Mouse (Mus musculus): ENCODE data around the gene Alg12. TPM values are rescaled to one million over a fixed set of nuclear protein-coding genes. Genes with fewer than 3 reads are reported as not detected.
A peak's percentile ranks its signal among the peaks of the same experiment; 100 is the strongest.

The Alg12 gene
- polyA plus RNA-seq (2011; ENCODE audit: insufficient read depth, insufficient read length, low read depth, missing spikeins): 10.0 and 13.2 TPM in 2 replicates

DNA sequence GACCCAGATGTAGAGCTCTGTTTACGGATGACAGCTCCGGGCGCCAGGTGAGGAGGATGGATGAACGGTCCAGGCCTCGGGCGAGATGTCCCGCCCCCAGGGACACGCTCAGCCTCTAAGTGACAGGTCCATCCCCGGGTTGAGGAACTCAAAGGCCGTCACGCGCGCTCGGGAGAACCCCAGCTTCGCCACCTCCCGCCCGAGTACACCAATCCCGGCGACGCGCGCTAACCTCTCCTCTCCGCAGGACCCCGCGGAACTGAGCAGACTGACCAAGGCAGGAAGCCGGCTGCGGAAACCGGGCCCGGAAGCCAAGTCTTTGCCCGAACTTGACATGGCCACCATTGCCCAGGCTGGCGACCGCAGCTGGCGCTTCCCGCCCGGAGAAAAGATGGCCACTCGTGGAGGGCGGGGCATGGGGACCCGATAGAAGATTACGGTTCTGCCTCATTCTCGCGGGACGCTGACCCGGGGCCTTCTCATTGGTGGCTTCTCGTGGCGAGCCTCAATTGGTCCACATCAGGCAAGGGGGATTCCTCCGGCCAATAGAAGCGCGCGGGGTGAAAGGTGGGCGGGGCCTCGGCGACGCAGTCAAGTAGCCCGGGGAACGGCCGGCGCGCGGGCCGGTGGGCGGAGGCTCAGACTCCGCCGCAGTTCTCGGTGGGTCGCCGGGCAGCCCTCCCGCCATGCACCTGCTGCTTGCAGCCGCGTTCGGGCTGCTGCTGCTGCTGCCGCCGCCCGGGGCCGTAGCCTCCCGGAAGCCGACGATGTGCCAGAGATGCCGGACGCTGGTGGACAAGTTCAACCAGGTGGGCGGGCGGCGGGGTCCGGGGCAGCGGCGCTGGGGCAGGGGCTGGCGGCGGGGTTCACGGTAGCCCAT is at the start of gene Alg12, which contains the start of gene Creld2:
TSS of gene Alg12 (minus strand) at position 293 of the 880 bp plus-strand sequence.
TSS of gene Creld2 (plus strand) at position 621 of the 880 bp plus-strand sequence.
- peak; percentile 46 for TF ChIP-seq POLR2A (IDR thresholded peaks at IDR 0.05; ENCODE audit: insufficient read depth, low read length)
- no peak for TF ChIP-seq CTCF (IDR thresholded peaks at IDR 0.05; ENCODE audit: low read depth, low read length)
- TF ChIP-seq EP300 (IDR thresholded peaks at IDR 0.05; ENCODE audit: insufficient read depth, low read depth, low read length): no peak
- Histone ChIP-seq H3K9me3 (replicated peaks; ENCODE audit: control insufficient read depth, insufficient read depth, low read length, poor library complexity, severe bottlenecking) (no peaks in the 10 kb centered on the region), H3K36me3 (ENCODE audit: control insufficient read depth, insufficient read depth, low read length, poor library complexity, severe bottlenecking) (no peaks in the 10 kb centered on the region), H3K4me1 (ENCODE audit: control insufficient read depth, insufficient read depth, low read length) (no peaks in the 10 kb centered on the region), H3K4me3 (ENCODE audit: low read depth, low read length) (peak within 1 kb of the TSS; percentile 80), H3K27me3 (ENCODE audit: control insufficient read depth, insufficient read depth, low read length, poor library complexity, severe bottlenecking) (no peaks in the 10 kb centered on the region), H3K27ac (ENCODE audit: insufficient read depth, low read length) (no peak within 1 kb of the TSS), H3K9ac (ENCODE audit: low read depth, poor library complexity, severe bottlenecking) (peak within 1 kb of the TSS; percentile 72)

DNA sequence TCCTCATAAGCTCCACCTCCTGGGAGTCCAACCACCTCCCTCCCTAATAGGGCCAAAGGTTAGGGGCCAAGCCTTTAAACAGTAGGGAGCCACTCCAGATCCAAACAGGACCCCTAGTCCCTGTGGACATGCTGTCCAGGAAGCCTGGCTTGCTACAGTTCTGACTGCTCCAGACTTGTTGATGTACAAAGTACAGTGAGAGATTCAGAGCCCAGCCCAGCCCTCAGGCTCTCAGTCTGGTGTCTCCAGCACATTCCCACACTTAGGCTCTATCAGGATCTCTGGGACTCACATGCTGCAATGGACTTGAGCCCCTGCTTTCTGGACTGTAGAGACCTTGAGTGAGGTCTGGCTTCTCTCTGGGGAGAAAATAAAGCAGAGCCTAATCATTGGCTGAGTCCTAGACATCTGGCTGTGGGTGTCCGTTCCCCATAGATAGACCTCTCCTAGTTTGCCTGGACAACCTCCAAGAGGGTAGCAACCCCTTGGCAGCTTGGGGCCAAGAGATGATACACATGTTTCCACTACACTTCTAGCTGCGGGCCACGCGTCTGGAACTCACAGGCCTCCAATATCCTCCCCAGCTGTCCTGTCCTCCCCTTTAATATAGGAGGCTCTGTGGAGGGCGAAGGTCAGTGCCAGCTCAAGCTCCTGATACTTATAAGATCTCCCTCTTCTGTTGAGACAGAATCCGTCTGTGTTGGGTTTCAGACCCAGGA is 49.1 kb upstream of the Alg12 start:
- H3K36me3 ChIP-seq (ENCODE audit: control insufficient read depth, insufficient read depth, low read length, poor library complexity, severe bottlenecking): peaks cover 23% of the 10 kb centered on the region
- H3K27ac ChIP-seq (ENCODE audit: insufficient read depth, low read length): peak overlapping the region; percentile 99
- no peak overlapping the region for H3K4me3 ChIP-seq (ENCODE audit: low read depth, low read length)
- TF ChIP-seq CTCF (IDR thresholded peaks at IDR 0.05; ENCODE audit: low read depth, low read length) (no peak), EP300 (IDR thresholded peaks at IDR 0.05; ENCODE audit: insufficient read depth, low read depth, low read length) (peak; percentile 81)
- H3K9me3 ChIP-seq (replicated peaks; ENCODE audit: control insufficient read depth, insufficient read depth, low read length, poor library complexity, severe bottlenecking): peaks cover 9% of the 10 kb centered on the region; the same call in 1 of the 2 replicates
- no peak overlapping the region for H3K9ac ChIP-seq (ENCODE audit: low read depth, poor library complexity, severe bottlenecking)
- peaks cover 10% of the 10 kb centered on the region for H3K4me1 ChIP-seq (ENCODE audit: control insufficient read depth, insufficient read depth, low read length)
- H3K27me3 ChIP-seq (ENCODE audit: control insufficient read depth, insufficient read depth, low read length, poor library complexity, severe bottlenecking): no peaks in the 10 kb centered on the region

DNA sequence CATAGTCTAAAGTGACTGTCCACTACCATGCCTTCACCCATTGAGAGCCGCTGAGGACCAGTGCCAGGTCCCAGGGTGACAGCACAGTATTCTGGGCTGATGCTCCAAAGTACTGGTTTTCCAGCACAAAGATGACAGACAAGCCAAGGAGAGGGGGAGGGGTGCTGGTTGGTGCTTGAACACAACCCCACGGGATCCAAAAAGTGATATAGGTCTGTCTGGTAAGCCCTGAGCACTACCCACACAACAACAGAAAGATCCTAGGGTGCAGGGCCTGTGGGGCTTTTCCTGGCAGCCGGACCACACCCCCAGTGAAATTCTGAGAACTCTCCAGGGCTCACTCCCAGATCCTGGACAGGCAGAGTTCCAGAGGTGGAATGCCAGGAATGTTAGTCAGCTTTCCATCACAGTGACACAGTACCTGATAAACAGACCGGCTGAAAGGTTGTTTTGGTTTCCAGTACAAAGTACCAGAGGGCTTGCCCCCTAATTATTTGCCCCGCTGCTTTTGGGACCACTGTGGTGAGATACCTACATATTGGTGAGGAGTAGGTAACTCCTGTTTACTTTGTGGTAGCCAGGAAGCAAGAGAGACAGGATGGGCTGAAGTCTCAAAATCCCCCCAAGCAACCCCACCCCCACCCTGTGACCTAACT is 48.4 kb upstream of the Alg12 start:
- Histone ChIP-seq H3K27me3 (ENCODE audit: control insufficient read depth, insufficient read depth, low read length, poor library complexity, severe bottlenecking) (no peaks in the 10 kb centered on the region), H3K4me1 (ENCODE audit: control insufficient read depth, insufficient read depth, low read length) (peaks cover 10% of the 10 kb centered on the region), H3K36me3 (ENCODE audit: control insufficient read depth, insufficient read depth, low read length, poor library complexity, severe bottlenecking) (peaks cover 28% of the 10 kb centered on the region), H3K9me3 (replicated peaks; ENCODE audit: control insufficient read depth, insufficient read depth, low read length, poor library complexity, severe bottlenecking) (peaks cover 9% of the 10 kb centered on the region; the same call in 1 of the 2 replicates), H3K4me3 (ENCODE audit: low read depth, low read length) (no peak overlapping the region), H3K27ac (ENCODE audit: insufficient read depth, low read length) (peak overlapping the region; percentile 99), H3K9ac (ENCODE audit: low read depth, poor library complexity, severe bottlenecking) (no peak overlapping the region)
- peak; percentile 95 for TF ChIP-seq EP300 (IDR thresholded peaks at IDR 0.05; ENCODE audit: insufficient read depth, low read depth, low read length)
- TF ChIP-seq POLR2A (IDR thresholded peaks at IDR 0.05; ENCODE audit: insufficient read depth, low read length): no peak
- no peak for TF ChIP-seq CTCF (IDR thresholded peaks at IDR 0.05; ENCODE audit: low read depth, low read length)

DNA sequence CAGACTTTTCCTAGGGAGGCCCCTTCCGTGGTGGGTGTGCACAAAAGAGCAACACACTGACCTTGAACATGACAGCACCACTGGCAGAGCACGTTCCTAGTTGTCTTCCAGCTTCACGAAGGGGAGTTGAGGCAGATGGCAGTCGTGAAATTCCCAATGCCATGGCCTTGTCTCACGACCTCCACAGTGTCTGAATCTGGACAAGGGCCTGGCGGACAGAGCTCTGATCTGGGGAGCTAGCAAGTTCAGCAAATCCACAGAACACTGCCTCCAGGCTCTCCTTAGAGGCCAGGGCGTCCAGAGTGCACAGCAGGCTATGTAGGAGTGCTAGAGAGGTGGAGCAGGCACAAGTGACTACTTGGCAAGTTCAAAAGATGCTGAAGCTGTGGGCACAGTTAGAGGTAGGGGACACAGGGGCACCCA is 47.8 kb upstream of the Alg12 start:
- Histone ChIP-seq H3K9ac (ENCODE audit: low read depth, poor library complexity, severe bottlenecking) (no peak overlapping the region), H3K36me3 (ENCODE audit: control insufficient read depth, insufficient read depth, low read length, poor library complexity, severe bottlenecking) (peaks cover 28% of the 10 kb centered on the region), H3K27ac (ENCODE audit: insufficient read depth, low read length) (peak overlapping the region; percentile 99), H3K4me1 (ENCODE audit: control insufficient read depth, insufficient read depth, low read length) (peaks cover 10% of the 10 kb centered on the region), H3K4me3 (ENCODE audit: low read depth, low read length) (no peak overlapping the region), H3K27me3 (ENCODE audit: control insufficient read depth, insufficient read depth, low read length, poor library complexity, severe bottlenecking) (no peaks in the 10 kb centered on the region), H3K9me3 (replicated peaks; ENCODE audit: control insufficient read depth, insufficient read depth, low read length, poor library complexity, severe bottlenecking) (peaks cover 9% of the 10 kb centered on the region; the same call in 1 of the 2 replicates)
- TF ChIP-seq POLR2A (IDR thresholded peaks at IDR 0.05; ENCODE audit: insufficient read depth, low read length) (no peak), EP300 (IDR thresholded peaks at IDR 0.05; ENCODE audit: insufficient read depth, low read depth, low read length) (peak; percentile 83), CTCF (IDR thresholded peaks at IDR 0.05; ENCODE audit: low read depth, low read length) (no peak)

DNA sequence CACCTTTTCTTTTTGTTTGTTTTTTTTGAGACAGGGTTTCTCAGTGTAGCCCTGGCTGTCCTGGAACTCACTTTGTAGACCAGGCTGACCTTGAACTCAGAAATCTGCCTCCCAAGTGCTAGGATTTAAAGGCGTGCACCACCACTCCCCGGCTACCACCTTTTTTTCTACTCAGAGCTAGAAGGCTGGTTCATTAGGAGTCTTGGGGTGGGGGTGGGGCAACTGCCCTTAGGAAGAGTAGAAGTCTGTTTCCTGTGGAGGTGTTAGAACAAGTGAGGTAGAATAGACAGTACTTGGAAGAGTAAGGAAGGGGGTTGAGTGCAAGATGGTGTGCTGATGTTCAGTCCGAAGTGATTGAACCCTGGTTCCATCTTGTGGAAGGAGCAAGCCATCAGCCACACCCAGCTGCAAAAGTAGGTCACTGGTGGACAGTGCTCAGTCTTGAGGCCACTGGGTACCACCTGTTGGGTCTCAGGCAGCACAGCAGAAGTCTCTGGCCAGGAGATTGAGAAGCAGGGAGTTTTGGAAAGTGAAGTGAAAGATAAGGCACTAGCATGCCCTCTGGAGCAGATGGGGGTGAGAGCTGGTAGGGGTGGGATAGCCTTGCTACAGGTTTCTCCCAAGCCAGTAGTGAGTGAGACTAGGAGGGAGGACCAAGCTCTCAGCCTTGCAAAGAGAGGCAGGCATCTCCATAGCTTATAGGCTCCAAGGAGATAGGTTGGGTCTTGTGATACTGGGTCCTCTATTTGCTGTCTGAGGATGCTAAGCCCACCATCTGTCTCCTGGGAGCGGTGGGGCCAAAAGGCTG is 47.0 kb upstream of the Alg12 start:
- H3K4me3 ChIP-seq (ENCODE audit: low read depth, low read length): peak overlapping the region; percentile 3
- H3K9me3 ChIP-seq (replicated peaks; ENCODE audit: control insufficient read depth, insufficient read depth, low read length, poor library complexity, severe bottlenecking): peaks cover 9% of the 10 kb centered on the region; the same call in 1 of the 2 replicates
- TF ChIP-seq EP300 (IDR thresholded peaks at IDR 0.05; ENCODE audit: insufficient read depth, low read depth, low read length) (no peak), CTCF (IDR thresholded peaks at IDR 0.05; ENCODE audit: low read depth, low read length) (no peak), POLR2A (IDR thresholded peaks at IDR 0.05; ENCODE audit: insufficient read depth, low read length) (no peak)
- no peaks in the 10 kb centered on the region for H3K27me3 ChIP-seq (ENCODE audit: control insufficient read depth, insufficient read depth, low read length, poor library complexity, severe bottlenecking)
- H3K4me1 ChIP-seq (ENCODE audit: control insufficient read depth, insufficient read depth, low read length): peaks cover 10% of the 10 kb centered on the region
- peaks cover 28% of the 10 kb centered on the region for H3K36me3 ChIP-seq (ENCODE audit: control insufficient read depth, insufficient read depth, low read length, poor library complexity, severe bottlenecking)
- H3K9ac ChIP-seq (ENCODE audit: low read depth, poor library complexity, severe bottlenecking): peak overlapping the region; percentile 95; the same call in 1 of the 2 replicates
- H3K27ac ChIP-seq (ENCODE audit: insufficient read depth, low read length): peak overlapping the region; percentile 99

Measured in ES-Bruce4 (cell line).